Mouse (Mus musculus): ENCODE measurements around the gene Upk3bl. TPM values are rescaled to one million over a fixed set of nuclear protein-coding genes. Genes with fewer than 3 reads are reported as not detected.

Gene Upk3bl
- total and polyA plus RNA-seq, 3 experiments = not detected

- H3K79me2 ChIP-seq (replicated peaks; ENCODE audit: control insufficient read depth, extremely low read depth, insufficient read depth, poor library complexity, severe bottlenecking) = no peaks in the 10 kb centered on the region
- TF ChIP-seq ZC3H11A (IDR thresholded peaks at IDR 0.05; ENCODE audit: low read depth, low read length) (no peak), MAZ (IDR thresholded peaks at IDR 0.05; ENCODE audit: low read depth, low read length) (no peak), GABPA (IDR thresholded peaks at IDR 0.05; ENCODE audit: insufficient replicate concordance, low read depth, low read length) (no peak), CHD1 (IDR thresholded peaks at IDR 0.05; ENCODE audit: low read depth, low read length) (no peak), POLR2A (IDR thresholded peaks at IDR 0.05; ENCODE audit: low read depth, low read length) (no peak), JUND (conservative IDR thresholded peaks at IDR 0.05; ENCODE audit: low read depth, low read length) (no peak), USF1 (IDR thresholded peaks at IDR 0.05; ENCODE audit: low read depth, low read length) (no peak), SMC3 (IDR thresholded peaks at IDR 0.05; ENCODE audit: low read depth, low read length) (no peak), TCF12 (IDR thresholded peaks at IDR 0.05; ENCODE audit: low read depth, low read length) (no peak), KAT2A (IDR thresholded peaks at IDR 0.05; ENCODE audit: insufficient replicate concordance, low read length) (no peak), ETS1 (conservative IDR thresholded peaks at IDR 0.05; ENCODE audit: low read depth, low read length) (no peak), SIN3A (IDR thresholded peaks at IDR 0.05; ENCODE audit: low read length) (no peak)
- no peak overlapping the region for H3K4me3 ChIP-seq (replicated peaks in 1 of 3; ENCODE audit: low read depth in 2 of 3, low read length in 2 of 3, poor library complexity in 1 of 3)
- H3K4me1 ChIP-seq (ENCODE audit: control insufficient read depth in 1 of 2, insufficient read depth in 2 of 2) = peaks cover 5 to 35% of the 10 kb centered on the region in 2 experiments; a peak in 3 of 4 replicates
- no peak overlapping the region for H3K27ac ChIP-seq (ENCODE audit: insufficient read depth, low read depth)
- no peaks in the 10 kb centered on the region for H3K36me3 ChIP-seq (replicated peaks in 1 of 2; ENCODE audit: control insufficient read depth in 1 of 2, insufficient read depth in 1 of 2, low read length in 1 of 2)
- no peaks in the 10 kb centered on the region for H3K9me3 ChIP-seq (replicated peaks; ENCODE audit: low read length)
- H3K9ac ChIP-seq (ENCODE audit: insufficient read depth, low read depth) = no peak overlapping the region
- peaks cover 62% of the 10 kb centered on the region for H3K27me3 ChIP-seq (replicated peaks)
- in situ Hi-C loops (cut with MboI; ENCODE audit: low pct_ligation_motif_present, low pct_unique_long_range_greater_than_20kb, low sequenced_read_pairs) (no loop called here), dilution Hi-C loops (cut with MboI; ENCODE audit: extremely low pct_ligation_motif_present, extremely low pct_unique_long_range_greater_than_20kb, low sequenced_read_pairs) (no loop called here)
- DNase-seq (ENCODE audit: extremely low read depth) = no peak
- H3K4me2 ChIP-seq (ENCODE audit: insufficient read depth, low read depth, poor library complexity, severe bottlenecking) = no peak overlapping the region
These were observed 37.6 kb downstream of the Upk3bl start for GRCm38 (mm10) chr5:136091927-136092326.

GRCm38 (mm10) chr5:136094249-136095010 lies 40.1 kb downstream of the Upk3bl start:
- Histone ChIP-seq H3K9me3 (replicated peaks; ENCODE audit: low read length) (no peaks in the 10 kb centered on the region), H3K4me1 (ENCODE audit: control insufficient read depth in 1 of 2, insufficient read depth in 2 of 2) (peaks cover 3 to 27% of the 10 kb centered on the region in 2 experiments; a peak in 2 of 4 replicates), H3K27me3 (replicated peaks) (peaks cover 61% of the 10 kb centered on the region), H3K79me2 (replicated peaks; ENCODE audit: control insufficient read depth, extremely low read depth, insufficient read depth, poor library complexity, severe bottlenecking) (no peaks in the 10 kb centered on the region), H3K27ac (ENCODE audit: insufficient read depth, low read depth) (no peak overlapping the region), H3K4me2 (ENCODE audit: insufficient read depth, low read depth, poor library complexity, severe bottlenecking) (no peak overlapping the region), H3K36me3 (replicated peaks in 1 of 2; ENCODE audit: control insufficient read depth in 1 of 2, insufficient read depth in 1 of 2, low read length in 1 of 2) (no peaks in the 10 kb centered on the region), H3K4me3 (replicated peaks in 1 of 3; ENCODE audit: low read depth in 2 of 3, low read length in 2 of 3, poor library complexity in 1 of 3) (no peak overlapping the region), H3K9ac (ENCODE audit: insufficient read depth, low read depth) (no peak overlapping the region)
- in situ Hi-C loops (cut with MboI; ENCODE audit: low pct_ligation_motif_present, low pct_unique_long_range_greater_than_20kb, low sequenced_read_pairs) = no loop called here
- TF ChIP-seq ELF1 (IDR thresholded peaks at IDR 0.05; ENCODE audit: low read depth, low read length) (no peak), USF2 (conservative IDR thresholded peaks at IDR 0.05; ENCODE audit: low read depth, low read length) (no peak), NRF1 (IDR thresholded peaks at IDR 0.05; ENCODE audit: low read depth, low read length) (no peak), ZNF384 (IDR thresholded peaks at IDR 0.05; ENCODE audit: low read depth, low read length) (no peak), POLR2A (IDR thresholded peaks at IDR 0.05; ENCODE audit: low read depth, low read length) (no peak)
- no peak for DNase-seq (ENCODE audit: extremely low read depth)
- dilution Hi-C loops (cut with MboI; ENCODE audit: extremely low pct_ligation_motif_present, extremely low pct_unique_long_range_greater_than_20kb, low sequenced_read_pairs) = no loop called here

Data from CH12.LX (cell line).